Mouse (Mus musculus) spleen, adult 2 months (tissue): Measurements from ENCODE around the gene Zfp579. TPM values are rescaled to one million over a fixed set of nuclear protein-coding genes. Genes with fewer than 3 reads are reported as not detected.

ENCODE experiments used
- DNase-seq, 2 experiments: peaks; one replicate each; pipeline versions ENCODE4 v3.0.0 to v3.0.0-alpha.2; 2012 to 2021; ENCODE audit warnings: low spot score in 2 of 2, low read depth in 1 of 2
- H3K27ac ChIP-seq: fragments of 200-500 bp; 2 replicates; pipeline ENCODE4 v1.5.1; 2012; ENCODE audit warnings: low read length, inconsistent platforms; ENCODE audit not compliant: insufficient read depth
- H3K27me3 ChIP-seq: fragments of 200-500 bp; 2 replicates; pipeline ENCODE4 v1.6.1; 2012; ENCODE audit warnings: mild to moderate bottlenecking, moderate library complexity, low read length, inconsistent platforms; ENCODE audit not compliant: control insufficient read depth, insufficient read depth
- H3K36me3 ChIP-seq: fragments of 200-500 bp; 2 replicates; pipeline ENCODE4 v1.6.1; 2012; ENCODE audit warnings: mild to moderate bottlenecking, low read length, inconsistent platforms; ENCODE audit not compliant: control insufficient read depth, insufficient read depth
- H3K4me1 ChIP-seq: fragments of 200-500 bp; 2 replicates; pipeline ENCODE4 v1.6.1; 2011; ENCODE audit warnings: inconsistent platforms; ENCODE audit not compliant: control insufficient read depth, insufficient read depth, insufficient read length
- H3K4me3 ChIP-seq: fragments of 200-500 bp; 2 replicates; pipeline ENCODE4 v1.5.1; 2011; ENCODE audit warnings: mild to moderate bottlenecking, inconsistent platforms; ENCODE audit not compliant: insufficient read depth, insufficient read length; ENCODE audit errors: extremely low read depth
- CTCF ChIP-seq: fragments of 200-500 bp; IDR thresholded peaks from 2 replicates; pipeline ENCODE4 v1.5.1; 2011; ENCODE audit warnings: mild to moderate bottlenecking, inconsistent platforms; ENCODE audit not compliant: insufficient read depth, insufficient read length, insufficient replicate concordance; ENCODE audit errors: extremely low read depth
- POLR2A ChIP-seq: fragments of 200-500 bp; IDR thresholded peaks from 2 replicates; pipeline ENCODE4 v1.6.1; 2011; ENCODE audit warnings: low read depth, low read length, inconsistent platforms
- WGBS: fragments of 180-500 bp; shearing (Covaris S2); methylation state at CpG from one replicate; pipeline ENCODE4 v1.1.7; 2018; 5-methylcytosine and 5-hydroxymethylcytosine counted together
- polyA plus RNA-seq: library from polyadenylated mRNA; depleted of rRNA; stranded (reverse); fragments of >200 nt; gene quantifications from 2 replicates; pipeline ENCODE4 v1.2.3, GENCODE M21; 2012

Gene Zfp579
- polyA plus RNA-seq, 1 experiment = 30.2 TPM

- no peaks in the 10 kb centered on the region for H3K27me3 ChIP-seq
- DNase-seq = no peak
- no peaks in the 10 kb centered on the region for H3K4me1 ChIP-seq
- no peaks in the 10 kb centered on the region for H3K36me3 ChIP-seq
- WGBS = 93% methylated on average over 7 of the region's 7 CpGs
- no peak for TF ChIP-seq POLR2A
- no peak for TF ChIP-seq CTCF
- no peak overlapping the region for H3K27ac ChIP-seq
- no peak overlapping the region for H3K4me3 ChIP-seq
Measured at GRCm38 (mm10) chr7:4976832-4977231, 19.1 kb downstream of the Zfp579 start.

GRCm38 (mm10) chr7:4975455-4975854 is 20.5 kb downstream of the Zfp579 start:
- no peak overlapping the region for H3K4me3 ChIP-seq
- no peaks in the 10 kb centered on the region for H3K4me1 ChIP-seq
- H3K27me3 ChIP-seq = no peaks in the 10 kb centered on the region
- H3K27ac ChIP-seq = no peak overlapping the region
- H3K36me3 ChIP-seq = no peaks in the 10 kb centered on the region
- no peak for TF ChIP-seq CTCF
- DNase-seq = no peak
- WGBS = 74% methylated on average over 4 of the region's 4 CpGs

- TF ChIP-seq POLR2A = no peak
- no peak for TF ChIP-seq CTCF
- Histone ChIP-seq H3K36me3 (no peaks in the 10 kb centered on the region), H3K4me1 (no peaks in the 10 kb centered on the region), H3K27ac (no peak overlapping the region), H3K27me3 (no peaks in the 10 kb centered on the region), H3K4me3 (no peak overlapping the region)
- 52% methylated on average over 18 of the region's 18 CpGs for WGBS
- DNase-seq = no peak
Measured at GRCm38 (mm10) chr7:4972321-4973047, 23.5 kb downstream of the Zfp579 start.

- WGBS = 23% methylated on average over 7 of the region's 7 CpGs
- H3K36me3 ChIP-seq = no peaks in the 10 kb centered on the region
- no peak overlapping the region for H3K4me3 ChIP-seq
- H3K4me1 ChIP-seq = no peaks in the 10 kb centered on the region
- H3K27ac ChIP-seq = no peak overlapping the region
- no peak for TF ChIP-seq POLR2A
- TF ChIP-seq CTCF = no peak
- no peak for DNase-seq
- H3K27me3 ChIP-seq = no peaks in the 10 kb centered on the region
Measured at GRCm38 (mm10) chr7:4971710-4972109, 24.2 kb downstream of the Zfp579 start.

- 44% methylated on average over 6 of the region's 6 CpGs for WGBS
- TF ChIP-seq CTCF = no peak
- no peak for TF ChIP-seq POLR2A
- H3K4me3 ChIP-seq = no peak within 1 kb of the TSS
- H3K4me1 ChIP-seq = no peaks in the 10 kb centered on the region
- H3K27ac ChIP-seq = no peak within 1 kb of the TSS
- no peak for DNase-seq
- no peaks in the 10 kb centered on the region for H3K36me3 ChIP-seq
- no peaks in the 10 kb centered on the region for H3K27me3 ChIP-seq
Measured at GRCm38 (mm10) chr7:4971068-4971467, 24.9 kb downstream of the Zfp579 start, which contains the start of gene Sbk3. Gene Sbk3, minus strand, starts transcription at chr7:4971168.

- TF ChIP-seq POLR2A (no peak), CTCF (no peak)
- H3K27ac ChIP-seq = no peak overlapping the region
- H3K36me3 ChIP-seq = no peaks in the 10 kb centered on the region
- WGBS = 73% methylated on average over 5 of the region's 5 CpGs
- H3K4me1 ChIP-seq = no peaks in the 10 kb centered on the region; the same call in 1 of the 2 replicates
- no peaks in the 10 kb centered on the region for H3K27me3 ChIP-seq
- no peak for DNase-seq
- no peak overlapping the region for H3K4me3 ChIP-seq
Measured at GRCm38 (mm10) chr7:4964988-4965387, 31.0 kb downstream of the Zfp579 start.

- WGBS = 5% methylated on average over 10 of the region's 10 CpGs
- peak; percentile 41 to 71 for DNase-seq
- H3K36me3 ChIP-seq = no peaks in the 10 kb centered on the region
- no peak within 1 kb of the TSS for H3K27ac ChIP-seq
- no peaks in the 10 kb centered on the region for H3K27me3 ChIP-seq
- H3K4me3 ChIP-seq = no peak within 1 kb of the TSS
- H3K4me1 ChIP-seq = no peaks in the 10 kb centered on the region; the same call in 1 of the 2 replicates
- peak; percentile 73 for TF ChIP-seq CTCF
- no peak for TF ChIP-seq POLR2A
Measured at GRCm38 (mm10) chr7:4964272-4964671, 31.7 kb downstream of the Zfp579 start, which contains the start of gene Sbk2. Gene Sbk2, minus strand, starts transcription at chr7:4964406.
